Mouse (Mus musculus) CH12.LX (cell line): Measurements from ENCODE around the gene Scyl1. TPM values are rescaled to one million over a fixed set of nuclear protein-coding genes. Genes with fewer than 3 reads are reported as not detected.

Experiments used
- DNase-seq: peaks from one replicate; pipeline ENCODE4 v3.0.0-alpha.2; 2013; ENCODE audit errors: extremely low read depth
- H3K27ac ChIP-seq: 2 replicates; pipeline ENCODE4 v1.5.1; 2012; ENCODE audit warnings: low read depth, mild to moderate bottlenecking, control low read depth, moderate library complexity; ENCODE audit not compliant: insufficient read depth
- H3K27me3 ChIP-seq: replicated peaks from 2 replicates; pipeline ENCODE3; 2012; ENCODE audit warnings: inconsistent platforms
- H3K36me3 ChIP-seq, 2 experiments: replicated peaks in 1 of 2; 2 replicates each; pipeline versions ENCODE3 to v1.6.1; 2012; ENCODE audit warnings: inconsistent platforms in 1 of 2, low read length in 1 of 2, mild to moderate bottlenecking in 1 of 2, mixed read lengths in 1 of 2, moderate library complexity in 1 of 2; ENCODE audit not compliant: control insufficient read depth in 1 of 2, insufficient read depth in 1 of 2
- H3K4me1 ChIP-seq, 2 experiments: 2 replicates each; pipeline ENCODE4 v1.6.1; 2012; ENCODE audit warnings: inconsistent platforms in 1 of 2, moderate library complexity in 1 of 2; ENCODE audit not compliant: insufficient read depth in 2 of 2, control insufficient read depth in 1 of 2
- H3K4me2 ChIP-seq: 2 replicates; pipeline ENCODE4 v1.6.1; 2012; ENCODE audit warnings: low read depth, mild to moderate bottlenecking, control low read depth; ENCODE audit not compliant: poor library complexity, insufficient read depth, severe bottlenecking
- H3K4me3 ChIP-seq, 3 experiments: fragments of 150-350 bp in 1 of 3; sonication (generic) in 1 of 3; replicated peaks in 1 of 3; 2 replicates each; pipeline versions ENCODE3 to v1.5.1; 2011 to 2012; ENCODE audit warnings: low read depth in 2 of 3, low read length in 2 of 3, mild to moderate bottlenecking in 2 of 3, moderate library complexity in 2 of 3, control low read depth in 1 of 3, improper control_type of control experiment in 1 of 3, inconsistent platforms in 1 of 3, mixed read lengths in 1 of 3; ENCODE audit not compliant: poor library complexity in 1 of 3
- H3K79me2 ChIP-seq: replicated peaks from 2 replicates; pipeline ENCODE4 v1.6.1; 2012; ENCODE audit warnings: mild to moderate bottlenecking, moderate library complexity; ENCODE audit not compliant: control insufficient read depth, poor library complexity, insufficient read depth, severe bottlenecking; ENCODE audit errors: extremely low read depth
- H3K9ac ChIP-seq: 2 replicates; pipeline ENCODE4 v1.6.1; 2012; ENCODE audit warnings: low read depth, mild to moderate bottlenecking, control low read depth, moderate library complexity; ENCODE audit not compliant: insufficient read depth
- H3K9me3 ChIP-seq: replicated peaks from 2 replicates; pipeline ENCODE3; 2012; ENCODE audit warnings: low read length, inconsistent platforms, mixed read lengths
- BHLHE40 ChIP-seq: IDR thresholded peaks from 2 replicates; pipeline ENCODE4 v1.6.1; 2011; ENCODE audit warnings: mild to moderate bottlenecking, low read depth, low read length, improper control_type of control experiment
- CHD2 ChIP-seq: IDR thresholded peaks from 2 replicates; pipeline ENCODE4 v1.6.1; 2011; ENCODE audit warnings: low read length, improper control_type of control experiment
- CTCF ChIP-seq, 2 experiments: IDR thresholded peaks in 1 of 2; conservative IDR thresholded peaks in 1 of 2; 2 replicates each; pipeline ENCODE4 v1.5.1; 2011 to 2012; ENCODE audit warnings: low read depth in 2 of 2, low read length in 2 of 2, improper control_type of control experiment in 1 of 2, inconsistent platforms in 1 of 2, mild to moderate bottlenecking in 1 of 2, moderate library complexity in 1 of 2
- ELF1 ChIP-seq: IDR thresholded peaks from 2 replicates; pipeline ENCODE4 v1.6.1; 2014; ENCODE audit warnings: low read depth, mild to moderate bottlenecking, inconsistent platforms, low read length, improper control_type of control experiment
- EP300 ChIP-seq: IDR thresholded peaks from 2 replicates; pipeline ENCODE4 v1.6.1; 2011; ENCODE audit warnings: low read length, improper control_type of control experiment
- GABPA ChIP-seq: IDR thresholded peaks from 2 replicates; pipeline ENCODE4 v1.6.1; 2012; ENCODE audit warnings: low read depth, low read length, improper control_type of control experiment, inconsistent platforms; ENCODE audit not compliant: insufficient replicate concordance
- IRF4 ChIP-seq: IDR thresholded peaks from 2 replicates; pipeline ENCODE4 v1.6.1; 2014; ENCODE audit warnings: low read depth, mild to moderate bottlenecking, inconsistent platforms, low read length, improper control_type of control experiment
- JUN ChIP-seq: IDR thresholded peaks from 2 replicates; pipeline ENCODE4 v1.6.1; 2011; ENCODE audit warnings: low read depth, mild to moderate bottlenecking, low read length, improper control_type of control experiment, moderate library complexity; ENCODE audit not compliant: insufficient read depth
- JUND ChIP-seq: conservative IDR thresholded peaks from 2 replicates; pipeline ENCODE4 v1.6.1; 2011; ENCODE audit warnings: low read depth, low read length, improper control_type of control experiment
- MAX ChIP-seq: IDR thresholded peaks from 2 replicates; pipeline ENCODE4 v1.6.1; 2011; ENCODE audit warnings: low read length, improper control_type of control experiment
- MEF2A ChIP-seq: IDR thresholded peaks from 2 replicates; pipeline ENCODE4 v1.6.1; 2014; ENCODE audit warnings: low read depth, mild to moderate bottlenecking, inconsistent platforms, low read length, improper control_type of control experiment, borderline replicate concordance
- MXI1 ChIP-seq: IDR thresholded peaks from 2 replicates; pipeline ENCODE4 v1.6.1; 2011; ENCODE audit warnings: mild to moderate bottlenecking, low read depth, low read length, improper control_type of control experiment
- MYC ChIP-seq: IDR thresholded peaks from 2 replicates; pipeline ENCODE4 v1.6.1; 2011; ENCODE audit warnings: low read depth, mild to moderate bottlenecking, improper control_type of control experiment, low read length
- NELFE ChIP-seq: IDR thresholded peaks from 2 replicates; pipeline ENCODE4 v1.6.1; 2011; ENCODE audit warnings: low read depth, low read length, improper control_type of control experiment
- POLR2AphosphoS2 ChIP-seq: IDR thresholded peaks from 2 replicates; pipeline ENCODE4 v1.6.1; 2011; ENCODE audit warnings: low read depth, low read length, improper control_type of control experiment
- RAD21 ChIP-seq: IDR thresholded peaks from 2 replicates; pipeline ENCODE4 v1.6.1; 2011; ENCODE audit warnings: low read depth, mild to moderate bottlenecking, low read length, improper control_type of control experiment, moderate library complexity
- RCOR1 ChIP-seq: conservative IDR thresholded peaks from 2 replicates; pipeline ENCODE4 v1.6.1; 2012; ENCODE audit warnings: low read depth, mild to moderate bottlenecking, inconsistent platforms, low read length, improper control_type of control experiment
- USF2 ChIP-seq: conservative IDR thresholded peaks from 2 replicates; pipeline ENCODE4 v1.6.1; 2011; ENCODE audit warnings: low read depth, low read length, improper control_type of control experiment
- ZKSCAN1 ChIP-seq: IDR thresholded peaks from 2 replicates; pipeline ENCODE4 v1.6.1; 2012; ENCODE audit warnings: low read depth, inconsistent platforms, low read length, improper control_type of control experiment, borderline replicate concordance
- ZNF384 ChIP-seq: IDR thresholded peaks from 2 replicates; pipeline ENCODE4 v1.6.1; 2012; ENCODE audit warnings: low read depth, low read length, improper control_type of control experiment, inconsistent platforms
- dilution Hi-C: fragments of 300-500 bp; cut with MboI; formaldehyde crosslinking; loops from 2 replicates; pipeline ENCODE4 v1.14.3; 2020; ENCODE audit warnings: low sequenced_read_pairs; ENCODE audit not compliant: extremely low pct_unique_long_range_greater_than_20kb, extremely low pct_ligation_motif_present
- in situ Hi-C: fragments of 300-500 bp; cut with MboI; formaldehyde crosslinking; loops from 3 replicates; pipeline ENCODE4 v1.14.3; 2019; ENCODE audit warnings: low sequenced_read_pairs, low pct_ligation_motif_present, low pct_unique_long_range_greater_than_20kb, mixed read lengths
- polyA plus RNA-seq: library from polyadenylated mRNA; unstranded; fragments of >175 nt; gene quantifications from 2 replicates; pipeline ENCODE4 v1.2.1, GENCODE M21; 2012; ENCODE audit warnings: low read depth; ENCODE audit not compliant: insufficient read length
- total RNA-seq, 2 experiments: library from RNA; depleted of rRNA; stranded (reverse); fragments of 300-350 nt in 1 of 2; fragments of >200 nt in 1 of 2; gene quantifications; 2 replicates each; pipeline ENCODE4 v1.2.3; 2012 to 2014

The Scyl1 gene
- total and polyA plus RNA-seq, 3 experiments = 35.1 to 56.1 (median 49.8) TPM

DNA sequence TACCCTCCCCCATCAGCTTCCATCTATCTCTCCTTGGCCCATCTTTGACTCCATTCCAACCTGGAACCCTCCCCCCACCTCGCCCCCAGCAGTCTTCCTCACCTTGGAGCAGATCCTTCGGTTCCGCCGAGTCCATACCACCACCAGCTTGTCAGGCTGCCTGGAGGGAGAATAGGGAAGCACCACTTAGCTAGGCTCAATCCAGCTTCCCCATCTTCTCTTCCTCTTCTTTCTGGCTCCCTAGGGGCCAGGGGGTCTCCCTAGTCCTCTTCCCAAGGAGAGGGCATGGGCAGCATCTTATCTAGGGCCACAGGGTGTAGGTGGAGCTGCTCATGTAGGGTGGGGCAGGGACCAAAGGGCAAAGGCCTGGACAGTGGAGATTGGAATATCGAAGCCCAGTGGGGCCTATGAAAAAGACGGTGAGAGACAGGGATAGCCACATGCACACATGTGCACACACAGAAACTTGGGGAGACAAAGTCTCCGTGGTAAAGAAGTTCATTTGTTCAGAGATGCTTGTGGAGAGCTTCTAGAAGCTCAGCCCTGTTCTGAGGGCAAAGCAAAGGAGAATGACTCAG, 48.3 kb downstream of the Scyl1 start:
- H3K4me3 ChIP-seq = no peak overlapping the region
- H3K4me2 ChIP-seq = no peak overlapping the region
- peaks cover 45 to 61% of the 10 kb centered on the region in 2 experiments for H3K36me3 ChIP-seq
- no peak for DNase-seq
- peaks cover 6 to 31% of the 10 kb centered on the region in 2 experiments for H3K4me1 ChIP-seq
- TF ChIP-seq GABPA = no peak
- no peak for TF ChIP-seq JUN
- no peak for TF ChIP-seq EP300
- no peak for TF ChIP-seq RAD21
- H3K79me2 ChIP-seq = peaks cover 26% of the 10 kb centered on the region
- no peak overlapping the region for H3K27ac ChIP-seq
- H3K27me3 ChIP-seq = no peaks in the 10 kb centered on the region
- no peak overlapping the region for H3K9ac ChIP-seq
- H3K9me3 ChIP-seq = no peaks in the 10 kb centered on the region
- in situ Hi-C loops = no loop called here
- dilution Hi-C loops = no loop called here

DNA sequence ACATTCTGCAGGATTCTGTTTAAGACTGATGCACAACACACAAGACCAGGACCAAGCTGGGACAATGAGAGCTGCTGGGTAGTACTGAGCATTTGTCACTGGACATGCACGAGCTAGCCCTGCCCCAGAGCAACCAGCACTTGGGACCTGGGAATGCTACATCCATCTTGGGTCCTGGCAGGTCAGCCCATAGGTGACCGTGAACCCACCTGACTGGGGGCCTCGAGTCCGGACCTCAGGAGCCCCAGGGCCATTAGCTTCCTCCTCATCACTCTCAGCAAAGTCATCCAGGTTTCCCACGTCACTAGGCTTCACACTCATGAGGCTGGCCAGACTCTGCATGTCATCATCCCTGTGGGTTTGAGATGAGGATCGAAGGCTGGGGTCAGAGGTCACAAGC, 50.0 kb downstream of the Scyl1 start:
- dilution Hi-C loops = no loop called here
- in situ Hi-C loops = no loop called here
- Histone ChIP-seq H3K4me1 (peaks cover 6 to 17% of the 10 kb centered on the region in 2 experiments), H3K9ac (no peak overlapping the region), H3K27ac (no peak overlapping the region), H3K4me2 (no peak overlapping the region), H3K79me2 (peaks cover 26% of the 10 kb centered on the region), H3K9me3 (no peaks in the 10 kb centered on the region), H3K4me3 (no peak overlapping the region), H3K36me3 (peaks cover 57 to 78% of the 10 kb centered on the region in 2 experiments), H3K27me3 (no peaks in the 10 kb centered on the region)
- DNase-seq = no peak
- TF ChIP-seq USF2 = no peak
- no peak for TF ChIP-seq NELFE
- no peak for TF ChIP-seq CHD2
- TF ChIP-seq IRF4 = no peak
- TF ChIP-seq ZKSCAN1 = no peak
- no peak for TF ChIP-seq BHLHE40
- TF ChIP-seq CTCF (conservative IDR thresholded peaks at IDR 0.05 in 1 of 2, IDR thresholded peaks at IDR 0.05 in 1 of 2; ENCODE audit: low read depth in 2 of 2, low read length in 2 of 2) = no peak
- no peak for TF ChIP-seq MYC
- no peak for TF ChIP-seq ELF1
- no peak for TF ChIP-seq MEF2A
- no peak for TF ChIP-seq JUND
- TF ChIP-seq MAX = no peak
- TF ChIP-seq JUN = no peak
- no peak for TF ChIP-seq MXI1
- no peak for TF ChIP-seq POLR2AphosphoS2
- no peak for TF ChIP-seq ZNF384
- no peak for TF ChIP-seq RCOR1
